Mouse (Mus musculus) myocyte (in vitro differentiated cells): Measurements from ENCODE around the gene Sema4f. TPM values are rescaled to one million over a fixed set of nuclear protein-coding genes. Genes with fewer than 3 reads are reported as not detected.

Source experiments
- H3K27me3 ChIP-seq: one replicate; pipeline ENCODE4 v1.6.1; 2011; ENCODE audit not compliant: control insufficient read depth, insufficient read depth, insufficient read length
- H3K36me3 ChIP-seq: one replicate; pipeline ENCODE4 v1.6.1; 2011; ENCODE audit not compliant: control insufficient read depth, insufficient read depth
- H3K4me2 ChIP-seq: one replicate; pipeline ENCODE4 v1.6.1; 2011; ENCODE audit warnings: low read depth, control low read depth
- H3K4me3 ChIP-seq: one replicate; pipeline ENCODE4 v1.5.1; 2011; ENCODE audit warnings: mild to moderate bottlenecking, control low read depth, moderate library complexity
- H3K79me2 ChIP-seq: one replicate; pipeline ENCODE4 v1.6.1; 2011; ENCODE audit not compliant: control insufficient read depth, insufficient read depth
- H3ac ChIP-seq: one replicate; pipeline ENCODE4 v1.6.1; 2011; ENCODE audit not compliant: control insufficient read depth, insufficient read length
- CEBPB ChIP-seq: IDR thresholded peaks from 2 replicates; pipeline ENCODE4 v1.6.1; 2011; ENCODE audit warnings: mild to moderate bottlenecking, moderate library complexity; ENCODE audit not compliant: poor library complexity, insufficient read depth, severe bottlenecking
- E2F4 ChIP-seq: IDR thresholded peaks from one replicate; pipeline ENCODE4 v1.6.1; 2011; ENCODE audit warnings: mild to moderate bottlenecking, control low read depth, moderate library complexity; ENCODE audit not compliant: insufficient read depth
- MAX ChIP-seq: IDR thresholded peaks from one replicate; pipeline ENCODE4 v1.6.1; 2011; ENCODE audit warnings: low read depth, mild to moderate bottlenecking, control low read depth
- MYOD1 ChIP-seq, 3 experiments: IDR thresholded peaks; one replicate each; pipeline ENCODE4 v1.6.1; 2011; ENCODE audit warnings: control low read depth in 2 of 3, low read depth in 2 of 3, mild to moderate bottlenecking in 2 of 3, moderate library complexity in 1 of 3; ENCODE audit not compliant: insufficient read length in 2 of 3, control insufficient read depth in 1 of 3
- MYOG ChIP-seq, 3 experiments: IDR thresholded peaks; one replicate each; pipeline ENCODE4 v1.6.1; 2011; ENCODE audit warnings: control low read depth in 2 of 3, low read depth in 2 of 3, mild to moderate bottlenecking in 2 of 3; ENCODE audit not compliant: insufficient read length in 2 of 3, control insufficient read depth in 1 of 3, insufficient read depth in 1 of 3
- POLR2A ChIP-seq: IDR thresholded peaks from one replicate; pipeline ENCODE4 v1.6.1; 2011; ENCODE audit warnings: low read depth, mild to moderate bottlenecking, control low read depth, moderate library complexity; ENCODE audit not compliant: insufficient read length
- POLR2AphosphoS2 ChIP-seq: IDR thresholded peaks from one replicate; pipeline ENCODE4 v1.6.1; 2011; ENCODE audit warnings: low read depth, control low read depth; ENCODE audit not compliant: insufficient read length
- REST ChIP-seq: IDR thresholded peaks from one replicate; pipeline ENCODE4 v1.6.1; 2011; ENCODE audit warnings: mild to moderate bottlenecking, control low read depth, moderate library complexity; ENCODE audit not compliant: insufficient read depth, insufficient read length
- SRF ChIP-seq: IDR thresholded peaks from one replicate; pipeline ENCODE4 v1.6.1; 2011; ENCODE audit warnings: low read depth; ENCODE audit not compliant: control insufficient read depth, insufficient read length
- TCF12 ChIP-seq: IDR thresholded peaks from one replicate; pipeline ENCODE4 v1.6.1; 2011; ENCODE audit warnings: mild to moderate bottlenecking, control low read depth; ENCODE audit not compliant: poor library complexity, insufficient read depth, severe bottlenecking
- TCF3 ChIP-seq: IDR thresholded peaks from one replicate; pipeline ENCODE4 v1.6.1; 2011; ENCODE audit warnings: low read depth, control low read depth; ENCODE audit not compliant: insufficient read length
- USF1 ChIP-seq: IDR thresholded peaks from one replicate; pipeline ENCODE4 v1.6.1; 2011; ENCODE audit warnings: low read depth, mild to moderate bottlenecking, control low read depth, moderate library complexity
- polyA plus RNA-seq: library from polyadenylated mRNA; unstranded; fragments of >200 nt; fragmentation: generic; extraction: Trizol; gene quantifications from one replicate; pipeline ENCODE4 v1.2.1, GENCODE M21; 2012; ENCODE audit warnings: missing spikeins

The Sema4f gene
- polyA plus RNA-seq, 1 experiment = 0.54 TPM

GRCm38 (mm10) chr6:82956553-82957251 is 17.1 kb upstream of the Sema4f start:
- Histone ChIP-seq H3K4me2 (no peak overlapping the region), H3ac (no peak overlapping the region), H3K79me2 (no peaks in the 10 kb centered on the region), H3K4me3 (no peak overlapping the region), H3K27me3 (no peaks in the 10 kb centered on the region), H3K36me3 (no peaks in the 10 kb centered on the region)
- TF ChIP-seq POLR2AphosphoS2 (no peak), E2F4 (no peak), TCF3 (no peak), CEBPB (no peak), USF1 (no peak), TCF12 (no peak), MYOG (IDR thresholded peaks at IDR 0.05; ENCODE audit: control insufficient read depth in 1 of 3, insufficient read depth in 1 of 3, insufficient read length in 2 of 3, low read depth in 2 of 3) (no peak), POLR2A (no peak), MAX (no peak), REST (no peak), SRF (no peak), MYOD1 (IDR thresholded peaks at IDR 0.05; ENCODE audit: control insufficient read depth in 1 of 3, insufficient read length in 2 of 3, low read depth in 2 of 3) (no peak)

- H3ac ChIP-seq = no peak within 1 kb of the TSS
- no peaks in the 10 kb centered on the region for H3K27me3 ChIP-seq
- no peak within 1 kb of the TSS for H3K4me2 ChIP-seq
- TF ChIP-seq TCF12 (no peak), TCF3 (no peak), MYOG (IDR thresholded peaks at IDR 0.05; ENCODE audit: control insufficient read depth in 1 of 3, insufficient read depth in 1 of 3, insufficient read length in 2 of 3, low read depth in 2 of 3) (no peak), POLR2AphosphoS2 (no peak)
- H3K79me2 ChIP-seq = no peaks in the 10 kb centered on the region
- H3K4me3 ChIP-seq = no peak within 1 kb of the TSS
- H3K36me3 ChIP-seq = no peaks in the 10 kb centered on the region
Measured at GRCm38 (mm10) chr6:82946651-82947050, 7.1 kb upstream of the Sema4f start, which contains the start of gene M1ap. Gene M1ap, plus strand, starts transcription at chr6:82946902.

DNA sequence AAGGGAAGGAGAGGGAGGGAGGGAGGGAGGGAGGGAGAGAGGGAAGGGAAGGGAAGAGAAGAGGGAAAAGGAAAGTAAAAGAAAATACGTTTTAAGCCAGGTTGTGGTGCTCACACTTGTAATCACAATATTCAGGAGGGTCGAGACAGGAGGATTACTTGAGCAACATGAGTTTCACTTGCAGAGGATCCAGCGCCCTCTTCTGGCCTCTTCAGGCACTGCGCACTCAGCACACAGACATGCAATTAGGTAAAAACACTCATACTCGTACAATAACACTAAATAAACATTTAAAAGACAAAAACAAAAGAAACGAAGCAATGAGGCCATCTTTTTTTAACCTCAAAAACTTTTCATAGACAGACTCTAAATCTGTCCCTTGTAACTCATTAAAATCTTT is 6.2 kb upstream of the Sema4f start:
- H3K27me3 ChIP-seq = no peaks in the 10 kb centered on the region
- no peaks in the 10 kb centered on the region for H3K79me2 ChIP-seq
- no peak overlapping the region for H3ac ChIP-seq
- H3K4me2 ChIP-seq = no peak overlapping the region
- TF ChIP-seq TCF3 = no peak
- no peak for TF ChIP-seq MYOD1 (IDR thresholded peaks at IDR 0.05; ENCODE audit: control insufficient read depth in 1 of 3, insufficient read length in 2 of 3, low read depth in 2 of 3)
- TF ChIP-seq USF1 = no peak
- TF ChIP-seq REST = no peak
- no peak for TF ChIP-seq SRF
- TF ChIP-seq E2F4 = no peak
- no peak for TF ChIP-seq POLR2AphosphoS2
- no peak for TF ChIP-seq CEBPB
- no peak for TF ChIP-seq MYOG (IDR thresholded peaks at IDR 0.05; ENCODE audit: control insufficient read depth in 1 of 3, insufficient read depth in 1 of 3, insufficient read length in 2 of 3, low read depth in 2 of 3)
- TF ChIP-seq MAX = no peak
- no peak for TF ChIP-seq TCF12
- no peak for TF ChIP-seq POLR2A
- H3K36me3 ChIP-seq = no peaks in the 10 kb centered on the region
- H3K4me3 ChIP-seq = no peak overlapping the region

GRCm38 (mm10) chr6:82940765-82941164 is 1.2 kb upstream of the Sema4f start:
- Histone ChIP-seq H3K4me2 (no peak overlapping the region), H3K27me3 (no peaks in the 10 kb centered on the region), H3K36me3 (no peaks in the 10 kb centered on the region), H3K4me3 (no peak overlapping the region), H3K79me2 (no peaks in the 10 kb centered on the region), H3ac (no peak overlapping the region)
- no peak for TF ChIP-seq MAX
- TF ChIP-seq REST = no peak
- TF ChIP-seq USF1 = no peak
- no peak for TF ChIP-seq TCF12
- TF ChIP-seq POLR2A = no peak
- no peak for TF ChIP-seq TCF3

- peak overlapping the region; percentile 38 for H3K4me2 ChIP-seq
- no peaks in the 10 kb centered on the region for H3K79me2 ChIP-seq
- H3ac ChIP-seq = no peak overlapping the region
- TF ChIP-seq TCF12 = peak; percentile 7
- TF ChIP-seq MYOG (IDR thresholded peaks at IDR 0.05; ENCODE audit: control insufficient read depth in 1 of 3, insufficient read depth in 1 of 3, insufficient read length in 2 of 3, low read depth in 2 of 3) = no peak
- TF ChIP-seq MYOD1 (IDR thresholded peaks at IDR 0.05; ENCODE audit: control insufficient read depth in 1 of 3, insufficient read length in 2 of 3, low read depth in 2 of 3) = peak in 1 of 3 experiments; percentile 34
- TF ChIP-seq CEBPB = peak; percentile 73; the same call in 1 of the 2 replicates
- TF ChIP-seq POLR2AphosphoS2 = no peak
- no peaks in the 10 kb centered on the region for H3K36me3 ChIP-seq
- H3K27me3 ChIP-seq = no peaks in the 10 kb centered on the region
- H3K4me3 ChIP-seq = no peak overlapping the region
Measured at GRCm38 (mm10) chr6:82934616-82935230, 4.8 kb downstream of the Sema4f start.
